Mouse (Mus musculus): ENCODE measurements at regions not wholly inside any gene's neighbourhood (a gene's known extent, or its start where the extent isn't known, plus 50 kb on each side); places are given as distances from the start of the nearest gene placed in this dataset.
A peak's percentile ranks its signal among the peaks of the same experiment; 100 is the strongest.

GRCm38 (mm10) chr11:48176451-48176850 is 187.7 kb upstream of the Sgcd start:
- DNase-seq (ENCODE audit: low spot score in 2 of 2), result no peak

- no peak for DNase-seq (ENCODE audit: low spot score in 2 of 2)
Measured at GRCm38 (mm10) chr11:48152219-48152618, 163.4 kb upstream of the Sgcd start.

DNA sequence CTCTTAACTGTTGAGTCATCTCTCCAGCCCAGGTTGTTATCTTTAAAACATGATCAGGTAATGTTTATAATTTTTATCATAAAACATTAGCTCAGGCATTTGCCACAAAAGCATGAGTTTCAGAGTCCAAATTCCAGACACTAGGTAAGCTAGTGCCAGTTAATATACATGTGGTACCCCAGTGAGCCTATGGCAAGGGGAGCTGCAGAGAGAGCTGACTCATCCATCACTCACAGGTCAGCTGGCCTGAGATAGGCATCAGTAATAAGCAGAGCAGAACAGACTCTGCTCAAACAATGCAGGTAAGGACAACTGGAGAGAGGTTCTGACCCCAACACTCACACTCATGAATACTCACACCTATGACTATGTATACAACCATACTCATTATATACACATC is 144.6 kb upstream of the Sgcd start:
- DNase-seq (ENCODE audit: low spot score in 2 of 2), result no peak

GRCm38 (mm10) chr11:48098063-48098462 is 109.3 kb upstream of the Sgcd start:
- no peak for DNase-seq (ENCODE audit: low spot score in 2 of 2)

- DNase-seq (ENCODE audit: low spot score in 2 of 2), result no peak
Measured at GRCm38 (mm10) chr11:48097455-48097854, 108.7 kb upstream of the Sgcd start.

- peak in 1 of 2 experiments; percentile 24 for DNase-seq (ENCODE audit: low spot score in 2 of 2)
Measured at GRCm38 (mm10) chr11:48067072-48067471, 78.3 kb upstream of the Sgcd start.

DNA sequence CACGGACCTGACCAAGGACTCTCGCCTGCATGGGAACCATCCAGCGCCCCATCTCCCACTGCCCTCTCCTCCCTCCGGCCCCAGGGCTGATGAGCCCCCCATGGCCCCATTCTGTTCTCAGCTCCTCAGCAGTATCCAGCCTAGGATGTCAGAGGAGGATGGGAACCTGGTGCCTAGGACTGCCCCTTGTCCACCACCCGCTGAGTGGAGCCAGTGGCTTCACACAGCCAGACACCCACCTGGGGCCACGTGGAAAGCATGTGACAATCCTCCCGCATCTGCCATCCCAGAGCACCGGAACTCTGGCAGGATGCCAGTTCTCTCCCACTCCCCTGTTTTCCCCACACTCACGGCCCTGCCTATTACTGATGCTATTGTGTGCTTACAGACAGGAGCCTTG is 75.0 kb upstream of the Sgcd start:
- DNase-seq (ENCODE audit: low spot score in 2 of 2), result no peak

DNA sequence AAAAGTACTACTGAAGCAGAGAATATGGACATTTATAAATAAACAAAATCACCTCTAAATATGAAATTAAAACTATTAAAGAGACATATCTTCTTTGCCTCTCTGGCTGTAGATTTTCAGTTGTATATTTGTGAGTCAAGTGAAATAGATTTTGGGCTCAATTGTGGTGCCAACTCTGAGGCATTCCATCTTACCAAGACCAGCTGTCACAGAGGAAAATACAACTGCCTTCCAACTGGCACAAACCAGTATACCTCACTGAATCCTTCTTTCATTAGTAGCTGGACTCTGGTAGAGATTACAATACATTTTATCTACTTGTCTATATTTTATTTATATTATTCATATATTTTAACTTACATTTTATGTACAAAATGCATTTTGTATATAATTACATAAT is 72.7 kb upstream of the Sgcd start:
- peak in 1 of 2 experiments; percentile 63 for DNase-seq (ENCODE audit: low spot score in 2 of 2)

DNA sequence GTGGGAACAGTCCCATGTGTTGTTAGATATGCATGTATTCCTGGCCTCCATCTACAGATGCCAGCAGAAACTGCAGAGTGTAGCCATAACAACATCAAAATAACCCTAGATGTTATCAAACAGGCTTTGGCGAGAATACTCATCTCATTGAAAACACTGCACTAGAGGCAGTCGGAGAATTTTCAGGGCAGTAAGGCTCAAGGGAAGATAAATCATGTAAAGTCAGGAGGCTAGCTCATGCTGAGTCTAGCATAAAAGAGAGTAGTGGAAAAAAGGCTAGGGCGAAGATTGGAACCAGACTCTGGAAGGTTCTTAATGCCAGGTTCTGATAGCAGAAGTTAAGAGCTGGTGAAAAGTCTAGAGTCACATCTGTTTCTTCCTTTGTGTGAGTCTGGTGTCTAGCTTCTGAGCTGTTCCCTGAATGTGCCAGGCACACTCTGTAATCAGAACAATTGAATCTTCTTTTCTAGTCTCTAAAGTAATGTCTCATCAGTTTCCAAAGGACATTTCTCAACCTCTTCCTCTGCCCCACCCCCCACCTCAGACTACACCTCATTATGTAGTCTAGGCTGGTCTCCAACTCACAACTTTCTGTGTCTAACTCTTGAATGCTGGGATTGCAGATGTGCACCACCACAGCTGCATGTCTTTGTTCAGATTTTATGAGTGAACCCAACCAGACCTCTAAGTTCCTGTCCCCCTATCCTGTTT is 62.5 kb upstream of the Sgcd start:
- DNase-seq (ENCODE audit: low spot score in 2 of 2), result no peak

DNA sequence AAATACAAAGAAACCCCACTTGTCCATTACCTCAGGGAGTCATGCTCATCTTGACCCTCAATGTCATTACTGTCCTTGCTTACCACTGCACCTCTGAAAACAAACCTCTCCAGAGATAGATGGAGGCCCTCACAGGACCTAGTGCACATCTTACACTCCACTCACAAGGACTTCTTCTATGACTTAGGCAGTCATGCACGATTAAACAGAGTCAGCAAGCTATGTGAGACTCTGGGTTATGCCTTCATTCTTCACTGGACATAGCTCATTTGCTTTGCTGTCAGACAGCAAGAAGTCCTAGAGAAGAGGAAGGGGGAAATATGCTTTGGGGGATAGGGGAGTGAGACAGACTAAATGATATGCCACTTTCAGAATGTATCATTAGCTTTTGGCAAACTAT is 59.5 kb upstream of the Sgcd start:
- no peak for DNase-seq (ENCODE audit: low spot score in 2 of 2)
